Mouse (Mus musculus) CH12.LX (cell line): Measurements from ENCODE around the gene Riox1. TPM values are rescaled to one million over a fixed set of nuclear protein-coding genes. Genes with fewer than 3 reads are reported as not detected.

Experiments
- DNase-seq: peaks from one replicate; pipeline ENCODE4 v3.0.0-alpha.2; 2013; ENCODE audit errors: extremely low read depth
- H3K27ac ChIP-seq: 2 replicates; pipeline ENCODE4 v1.5.1; 2012; ENCODE audit warnings: low read depth, mild to moderate bottlenecking, control low read depth, moderate library complexity; ENCODE audit not compliant: insufficient read depth
- H3K27me3 ChIP-seq: replicated peaks from 2 replicates; pipeline ENCODE3; 2012; ENCODE audit warnings: inconsistent platforms
- H3K36me3 ChIP-seq, 2 experiments: replicated peaks in 1 of 2; 2 replicates each; pipeline versions ENCODE3 to v1.6.1; 2012; ENCODE audit warnings: inconsistent platforms in 1 of 2, low read length in 1 of 2, mild to moderate bottlenecking in 1 of 2, mixed read lengths in 1 of 2, moderate library complexity in 1 of 2; ENCODE audit not compliant: control insufficient read depth in 1 of 2, insufficient read depth in 1 of 2
- H3K4me1 ChIP-seq, 2 experiments: 2 replicates each; pipeline ENCODE4 v1.6.1; 2012; ENCODE audit warnings: inconsistent platforms in 1 of 2, moderate library complexity in 1 of 2; ENCODE audit not compliant: insufficient read depth in 2 of 2, control insufficient read depth in 1 of 2
- H3K4me2 ChIP-seq: 2 replicates; pipeline ENCODE4 v1.6.1; 2012; ENCODE audit warnings: low read depth, mild to moderate bottlenecking, control low read depth; ENCODE audit not compliant: poor library complexity, insufficient read depth, severe bottlenecking
- H3K4me3 ChIP-seq, 3 experiments: fragments of 150-350 bp in 1 of 3; sonication (generic) in 1 of 3; replicated peaks in 1 of 3; 2 replicates each; pipeline versions ENCODE3 to v1.5.1; 2011 to 2012; ENCODE audit warnings: low read depth in 2 of 3, low read length in 2 of 3, mild to moderate bottlenecking in 2 of 3, moderate library complexity in 2 of 3, control low read depth in 1 of 3, improper control_type of control experiment in 1 of 3, inconsistent platforms in 1 of 3, mixed read lengths in 1 of 3; ENCODE audit not compliant: poor library complexity in 1 of 3
- H3K79me2 ChIP-seq: replicated peaks from 2 replicates; pipeline ENCODE4 v1.6.1; 2012; ENCODE audit warnings: mild to moderate bottlenecking, moderate library complexity; ENCODE audit not compliant: control insufficient read depth, poor library complexity, insufficient read depth, severe bottlenecking; ENCODE audit errors: extremely low read depth
- H3K9ac ChIP-seq: 2 replicates; pipeline ENCODE4 v1.6.1; 2012; ENCODE audit warnings: low read depth, mild to moderate bottlenecking, control low read depth, moderate library complexity; ENCODE audit not compliant: insufficient read depth
- H3K9me3 ChIP-seq: replicated peaks from 2 replicates; pipeline ENCODE3; 2012; ENCODE audit warnings: low read length, inconsistent platforms, mixed read lengths
- CHD1 ChIP-seq: IDR thresholded peaks from 2 replicates; pipeline ENCODE4 v1.6.1; 2012; ENCODE audit warnings: low read depth, low read length, improper control_type of control experiment, inconsistent platforms
- CHD2 ChIP-seq: IDR thresholded peaks from 2 replicates; pipeline ENCODE4 v1.6.1; 2011; ENCODE audit warnings: low read length, improper control_type of control experiment
- CTCF ChIP-seq, 2 experiments: IDR thresholded peaks in 1 of 2; conservative IDR thresholded peaks in 1 of 2; 2 replicates each; pipeline ENCODE4 v1.5.1; 2011 to 2012; ENCODE audit warnings: low read depth in 2 of 2, low read length in 2 of 2, improper control_type of control experiment in 1 of 2, inconsistent platforms in 1 of 2, mild to moderate bottlenecking in 1 of 2, moderate library complexity in 1 of 2
- E2F4 ChIP-seq: IDR thresholded peaks from 2 replicates; pipeline ENCODE4 v1.6.1; 2011; ENCODE audit warnings: low read depth, low read length, improper control_type of control experiment; ENCODE audit not compliant: insufficient replicate concordance
- ETS1 ChIP-seq: conservative IDR thresholded peaks from 2 replicates; pipeline ENCODE4 v1.6.1; 2012; ENCODE audit warnings: low read depth, mild to moderate bottlenecking, inconsistent platforms, low read length, improper control_type of control experiment, moderate library complexity
- HCFC1 ChIP-seq: IDR thresholded peaks from 2 replicates; pipeline ENCODE4 v1.6.1; 2012; ENCODE audit warnings: low read depth, mild to moderate bottlenecking, inconsistent platforms, low read length, improper control_type of control experiment
- KAT2A ChIP-seq: IDR thresholded peaks from 2 replicates; pipeline ENCODE4 v1.6.1; 2012; ENCODE audit warnings: low read length, improper control_type of control experiment, inconsistent platforms; ENCODE audit not compliant: insufficient replicate concordance
- MEF2A ChIP-seq: IDR thresholded peaks from 2 replicates; pipeline ENCODE4 v1.6.1; 2014; ENCODE audit warnings: low read depth, mild to moderate bottlenecking, inconsistent platforms, low read length, improper control_type of control experiment, borderline replicate concordance
- MYC ChIP-seq: IDR thresholded peaks from 2 replicates; pipeline ENCODE4 v1.6.1; 2011; ENCODE audit warnings: low read depth, mild to moderate bottlenecking, improper control_type of control experiment, low read length
- PAX5 ChIP-seq: IDR thresholded peaks from 2 replicates; pipeline ENCODE4 v1.6.1; 2012; ENCODE audit warnings: low read length, inconsistent platforms, mixed read lengths
- RAD21 ChIP-seq: IDR thresholded peaks from 2 replicates; pipeline ENCODE4 v1.6.1; 2011; ENCODE audit warnings: low read depth, mild to moderate bottlenecking, low read length, improper control_type of control experiment, moderate library complexity
- SIN3A ChIP-seq: IDR thresholded peaks from 2 replicates; pipeline ENCODE4 v1.6.1; 2012; ENCODE audit warnings: low read length, improper control_type of control experiment, inconsistent platforms
- TCF12 ChIP-seq: IDR thresholded peaks from 2 replicates; pipeline ENCODE4 v1.6.1; 2014; ENCODE audit warnings: low read depth, mild to moderate bottlenecking, inconsistent platforms, low read length, improper control_type of control experiment
- USF1 ChIP-seq: IDR thresholded peaks from 2 replicates; pipeline ENCODE4 v1.6.1; 2014; ENCODE audit warnings: low read depth, mild to moderate bottlenecking, inconsistent platforms, low read length, improper control_type of control experiment
- ZKSCAN1 ChIP-seq: IDR thresholded peaks from 2 replicates; pipeline ENCODE4 v1.6.1; 2012; ENCODE audit warnings: low read depth, inconsistent platforms, low read length, improper control_type of control experiment, borderline replicate concordance
- ZMIZ1 ChIP-seq: IDR thresholded peaks from 2 replicates; pipeline ENCODE4 v1.6.1; 2012; ENCODE audit warnings: low read depth, mild to moderate bottlenecking, inconsistent platforms, low read length, improper control_type of control experiment
- ZNF384 ChIP-seq: IDR thresholded peaks from 2 replicates; pipeline ENCODE4 v1.6.1; 2012; ENCODE audit warnings: low read depth, low read length, improper control_type of control experiment, inconsistent platforms
- dilution Hi-C: fragments of 300-500 bp; cut with MboI; formaldehyde crosslinking; loops from 2 replicates; pipeline ENCODE4 v1.14.3; 2020; ENCODE audit warnings: low sequenced_read_pairs; ENCODE audit not compliant: extremely low pct_unique_long_range_greater_than_20kb, extremely low pct_ligation_motif_present
- in situ Hi-C: fragments of 300-500 bp; cut with MboI; formaldehyde crosslinking; loops from 3 replicates; pipeline ENCODE4 v1.14.3; 2019; ENCODE audit warnings: low sequenced_read_pairs, low pct_ligation_motif_present, low pct_unique_long_range_greater_than_20kb, mixed read lengths
- polyA plus RNA-seq: library from polyadenylated mRNA; unstranded; fragments of >175 nt; gene quantifications from 2 replicates; pipeline ENCODE4 v1.2.1, GENCODE M21; 2012; ENCODE audit warnings: low read depth; ENCODE audit not compliant: insufficient read length
- total RNA-seq, 2 experiments: library from RNA; depleted of rRNA; stranded (reverse); fragments of 300-350 nt in 1 of 2; fragments of >200 nt in 1 of 2; gene quantifications; 2 replicates each; pipeline ENCODE4 v1.2.3; 2012 to 2014

Gene Riox1
- total and polyA plus RNA-seq, 3 experiments = 29.5 to 34.3 (median 31.9) TPM

DNA sequence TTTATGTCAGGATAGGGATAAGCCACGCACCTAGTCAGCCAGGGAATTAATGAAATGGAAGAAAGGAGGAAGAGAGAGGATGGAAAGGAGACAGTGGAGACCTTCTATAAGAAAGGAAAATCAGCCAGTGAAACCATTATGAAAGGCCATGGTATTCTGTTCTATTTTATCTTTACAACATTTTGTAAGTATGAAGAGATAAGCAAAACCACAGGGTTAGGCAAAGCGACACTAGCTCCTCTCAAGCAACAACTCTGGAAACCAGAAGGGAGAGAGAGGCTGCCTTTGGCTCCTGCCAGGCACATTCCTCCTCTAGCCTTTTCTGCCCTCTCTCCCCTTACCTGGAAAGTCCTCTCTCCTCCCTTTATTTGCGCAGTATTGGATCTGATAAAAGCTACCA, 8.5 kb upstream of the Riox1 start:
- dilution Hi-C loops = no loop called here
- peaks cover 3% of the 10 kb centered on the region for H3K9me3 ChIP-seq
- no peaks in the 10 kb centered on the region for H3K79me2 ChIP-seq
- TF ChIP-seq CHD1 (no peak), ZMIZ1 (no peak), MEF2A (no peak), CHD2 (no peak), ZKSCAN1 (no peak), E2F4 (no peak), USF1 (no peak), ETS1 (no peak), TCF12 (no peak), ZNF384 (no peak), SIN3A (no peak), RAD21 (no peak)
- no peak overlapping the region for H3K9ac ChIP-seq
- no peaks in the 10 kb centered on the region for H3K27me3 ChIP-seq
- no peaks in the 10 kb centered on the region for H3K36me3 ChIP-seq
- no peak for DNase-seq
- H3K4me3 ChIP-seq = no peak overlapping the region
- in situ Hi-C loops = loop anchor here (10.0 kb wide), 2 partner anchors 157 to 227 kb away; no protein-coding TSS in a partner anchor
- H3K27ac ChIP-seq = no peak overlapping the region
- no peaks in the 10 kb centered on the region for H3K4me1 ChIP-seq
- H3K4me2 ChIP-seq = no peak overlapping the region

GRCm38 (mm10) chr12:83947260-83947811, 3.1 kb upstream of the Riox1 start:
- Histone ChIP-seq H3K4me2 (no peak overlapping the region), H3K4me3 (no peak overlapping the region), H3K27ac (no peak overlapping the region)

More at GRCm38 (mm10) chr12:83947260-83947811, 3.1 kb upstream of the Riox1 start:
- peaks cover 2 to 13% of the 10 kb centered on the region in 2 experiments; a peak in 3 of 4 replicates for H3K4me1 ChIP-seq
- in situ Hi-C loops = loop anchor here (10.0 kb wide), 2 partner anchors 163 to 233 kb away; no protein-coding TSS in a partner anchor
- peaks cover 0 to 8% of the 10 kb centered on the region in 2 experiments for H3K36me3 ChIP-seq
- H3K9me3 ChIP-seq = peaks cover 3% of the 10 kb centered on the region
- no peak for DNase-seq
- TF ChIP-seq MYC (no peak), CTCF (conservative IDR thresholded peaks at IDR 0.05 in 1 of 2, IDR thresholded peaks at IDR 0.05 in 1 of 2; ENCODE audit: low read depth in 2 of 2, low read length in 2 of 2) (no peak), PAX5 (no peak), CHD2 (no peak), SIN3A (no peak), KAT2A (no peak), MEF2A (no peak), HCFC1 (no peak)
- H3K9ac ChIP-seq = no peak overlapping the region
- dilution Hi-C loops = no loop called here
- H3K27me3 ChIP-seq = no peaks in the 10 kb centered on the region
- peaks cover 17% of the 10 kb centered on the region for H3K79me2 ChIP-seq
